Mouse (Mus musculus) midbrain, postnatal 0 days (tissue): ENCODE results near the gene Abcg5. TPM values are rescaled to one million over a fixed set of nuclear protein-coding genes. Genes with fewer than 3 reads are reported as not detected.

Experiments used
- ATAC-seq: fragments of 200-750 bp; cut with Nextera tagmentation; 2 replicates; pipeline ENCODE4 v1.8.0; 2017; ENCODE audit warnings: moderate number of reproducible peaks, mild to moderate bottlenecking, moderate TSS enrichment, moderate library complexity; ENCODE audit not compliant: low FRiP score
- DNase-seq: peaks from one replicate; pipeline ENCODE4 v3.0.0-alpha.2; 2015; ENCODE audit warnings: low spot score
- H3K27ac ChIP-seq: fragments of 300-500 bp; sonication (generic); 2 replicates; pipeline ENCODE4 v1.5.1; 2014; ENCODE audit warnings: low read depth, mild to moderate bottlenecking, low read length, mixed read lengths
- H3K27me3 ChIP-seq: fragments of 300-500 bp; sonication (generic); 2 replicates; pipeline ENCODE4 v1.6.1; 2014; ENCODE audit warnings: low read length, control low read depth, mixed read lengths; ENCODE audit not compliant: insufficient read depth
- H3K36me3 ChIP-seq: fragments of 300-500 bp; sonication (generic); 2 replicates; pipeline ENCODE4 v1.6.1; 2014; ENCODE audit warnings: low read length, control low read depth, mixed read lengths; ENCODE audit not compliant: insufficient read depth
- H3K4me1 ChIP-seq: fragments of 300-500 bp; sonication (generic); 2 replicates; pipeline ENCODE4 v1.6.1; 2014; ENCODE audit warnings: mild to moderate bottlenecking, control low read depth, antibody characterized with exemption, low read length, mixed read lengths; ENCODE audit not compliant: insufficient read depth
- H3K4me2 ChIP-seq: fragments of 300-500 bp; sonication (generic); 2 replicates; pipeline ENCODE4 v1.6.1; 2014; ENCODE audit warnings: low read depth, mild to moderate bottlenecking, low read length, mixed read lengths; ENCODE audit not compliant: poor library complexity, severe bottlenecking
- H3K4me3 ChIP-seq: fragments of 300-500 bp; sonication (generic); 2 replicates; pipeline ENCODE4 v1.5.1; 2014; ENCODE audit warnings: low read depth, mild to moderate bottlenecking, low read length, moderate library complexity
- H3K9ac ChIP-seq: fragments of 300-500 bp; sonication (generic); replicated peaks from 2 replicates; pipeline ENCODE4 v1.6.1; 2014; ENCODE audit warnings: mild to moderate bottlenecking, low read length, moderate library complexity, mixed read lengths; ENCODE audit not compliant: poor library complexity, severe bottlenecking
- H3K9me3 ChIP-seq: fragments of 300-500 bp; sonication (generic); 2 replicates; pipeline ENCODE4 v1.6.1; 2016; ENCODE audit warnings: low read length, control low read depth
- CTCF ChIP-seq: IDR thresholded peaks from 2 replicates; pipeline ENCODE4 v1.5.1; 2016; ENCODE audit warnings: antibody characterized with exemption, mild to moderate bottlenecking
- WGBS: fragments of 180-500 bp; shearing (Covaris S2); extraction: QIAGEN DNeasy Blood & Tissue Kit; methylation state at CpG from one replicate; pipeline ENCODE4 v1.1.7; 2014; 5-methylcytosine and 5-hydroxymethylcytosine counted together
- polyA plus RNA-seq: library from polyadenylated mRNA; unstranded; fragments of >200 nt; fragmentation: Nextera tagmentation; extraction: Ambion mirVana; gene quantifications from 2 replicates; pipeline ENCODE4 v1.2.1, GENCODE M21; 2015
- total RNA-seq: library from RNA; depleted of rRNA; stranded (reverse); fragments of >200 nt; gene quantifications from 2 replicates; pipeline ENCODE4 v1.2.3, GENCODE M21; 2014

Gene Abcg5
- total and polyA plus RNA-seq, 2 experiments from 2014 or later = 1.3 to 2.9 TPM

DNA sequence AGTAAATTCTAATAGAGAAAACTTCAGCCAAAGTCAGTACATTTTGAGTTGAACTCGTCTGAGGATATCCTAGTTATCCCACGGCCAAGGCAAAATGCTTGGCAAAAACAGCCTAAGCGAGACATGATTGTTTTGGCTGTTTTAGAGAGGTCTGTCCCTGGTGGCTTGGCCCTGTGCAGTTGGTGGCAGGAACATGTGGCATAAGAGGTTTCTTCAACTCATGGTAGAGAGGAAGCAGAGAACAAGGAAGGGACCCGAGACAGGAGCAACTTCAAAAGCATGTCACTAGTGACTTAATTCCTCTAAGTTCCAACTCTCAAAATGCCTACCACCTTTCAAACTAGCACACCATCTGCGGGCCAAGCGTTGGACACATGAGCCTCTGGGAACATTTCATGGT, 62.2 kb downstream of the Abcg5 start:
- no peak overlapping the region for H3K27ac ChIP-seq
- H3K36me3 ChIP-seq = no peaks in the 10 kb centered on the region
- WGBS = 87% methylated on average over 6 of the region's 6 CpGs
- DNase-seq (no peak), ATAC-seq (no peak)
- no peak overlapping the region for H3K4me3 ChIP-seq
- no peaks in the 10 kb centered on the region for H3K27me3 ChIP-seq
- TF ChIP-seq CTCF = no peak
- H3K4me1 ChIP-seq = no peaks in the 10 kb centered on the region
- no peaks in the 10 kb centered on the region for H3K9me3 ChIP-seq
- H3K9ac ChIP-seq = no peak overlapping the region
- no peak overlapping the region for H3K4me2 ChIP-seq

DNA sequence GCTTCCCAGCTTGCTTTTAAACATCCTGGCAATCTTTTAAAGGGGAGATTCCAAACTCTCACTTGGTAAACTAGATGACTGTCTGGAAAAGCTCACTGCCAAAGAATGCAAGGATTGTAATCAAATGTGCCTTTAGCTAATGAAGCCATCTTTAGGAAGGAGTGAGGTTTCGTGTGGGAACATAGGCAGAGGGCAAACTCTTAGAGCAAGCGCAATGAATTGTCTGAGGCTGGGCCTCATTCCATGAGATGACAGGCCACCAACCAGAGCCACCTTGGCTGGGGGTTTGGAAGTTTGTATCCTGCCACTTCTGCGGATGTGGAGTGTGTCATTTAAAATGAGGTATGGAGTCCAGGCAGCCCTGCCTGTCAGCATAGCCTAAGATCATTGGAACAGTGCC, 62.7 kb downstream of the Abcg5 start:
- no peaks in the 10 kb centered on the region for H3K36me3 ChIP-seq
- H3K9ac ChIP-seq = no peak overlapping the region
- no peak overlapping the region for H3K4me2 ChIP-seq
- H3K27ac ChIP-seq = no peak overlapping the region
- DNase-seq (no peak), ATAC-seq (no peak)
- H3K9me3 ChIP-seq = no peaks in the 10 kb centered on the region
- TF ChIP-seq CTCF = no peak
- no peak overlapping the region for H3K4me3 ChIP-seq
- no peaks in the 10 kb centered on the region for H3K4me1 ChIP-seq
- WGBS = 73% methylated on average over 3 of the region's 3 CpGs
- no peaks in the 10 kb centered on the region for H3K27me3 ChIP-seq

DNA sequence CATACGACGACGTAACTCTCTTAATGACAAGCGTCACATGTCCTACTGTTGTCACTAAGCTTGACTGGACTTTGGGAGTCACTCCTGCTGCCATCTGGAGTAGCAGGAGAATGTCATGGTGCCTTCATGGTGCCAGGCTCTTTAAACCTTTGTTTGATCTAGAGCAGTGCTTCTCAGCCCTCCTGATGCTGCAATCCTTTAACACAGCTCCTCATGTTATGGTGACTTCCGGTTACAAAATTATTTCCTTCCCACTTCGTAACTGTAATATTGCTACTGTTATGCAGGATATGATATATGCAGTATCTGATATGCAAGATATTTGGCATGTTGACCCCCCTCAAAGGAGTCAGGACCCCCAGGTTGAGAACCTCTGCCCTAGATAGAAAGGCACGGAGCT, 63.7 kb downstream of the Abcg5 start:
- H3K27ac ChIP-seq = no peak overlapping the region
- H3K4me3 ChIP-seq = no peak overlapping the region
- ATAC-seq = no peak
- H3K36me3 ChIP-seq = no peaks in the 10 kb centered on the region
- no peaks in the 10 kb centered on the region for H3K9me3 ChIP-seq
- 89% methylated on average over 7 of the region's 7 CpGs for WGBS
- no peaks in the 10 kb centered on the region for H3K4me1 ChIP-seq
- DNase-seq = no peak
- H3K4me2 ChIP-seq = no peak overlapping the region
- no peak for TF ChIP-seq CTCF
- H3K9ac ChIP-seq = no peak overlapping the region
- no peaks in the 10 kb centered on the region for H3K27me3 ChIP-seq

DNA sequence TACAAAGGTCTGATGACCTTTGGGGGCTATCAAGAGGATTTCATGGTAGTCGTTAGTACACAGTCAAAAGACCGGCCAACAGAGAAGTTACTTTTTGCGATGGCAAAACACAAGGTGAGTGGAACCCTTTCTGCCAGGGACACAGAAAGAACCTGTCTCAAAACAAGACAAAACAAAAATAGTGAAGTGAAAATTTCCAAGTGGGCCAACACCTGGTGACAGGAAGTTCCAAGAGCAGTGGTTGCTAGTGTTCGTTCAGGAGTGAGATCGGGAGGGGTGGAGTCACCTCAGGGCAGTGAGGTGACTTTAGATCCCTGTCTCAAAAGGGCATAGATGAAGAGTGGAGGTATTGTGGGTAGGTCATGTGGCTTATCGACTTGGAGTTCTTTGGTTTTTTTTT, 64.9 kb downstream of the Abcg5 start:
- Histone ChIP-seq H3K4me3 (no peak overlapping the region), H3K4me1 (no peaks in the 10 kb centered on the region), H3K27me3 (no peaks in the 10 kb centered on the region), H3K36me3 (no peaks in the 10 kb centered on the region), H3K4me2 (no peak overlapping the region), H3K9me3 (no peaks in the 10 kb centered on the region), H3K27ac (no peak overlapping the region), H3K9ac (no peak overlapping the region)
- ATAC-seq (no peak), DNase-seq (no peak)
- 89% methylated on average over 6 of the region's 6 CpGs for WGBS
- TF ChIP-seq CTCF = no peak

DNA sequence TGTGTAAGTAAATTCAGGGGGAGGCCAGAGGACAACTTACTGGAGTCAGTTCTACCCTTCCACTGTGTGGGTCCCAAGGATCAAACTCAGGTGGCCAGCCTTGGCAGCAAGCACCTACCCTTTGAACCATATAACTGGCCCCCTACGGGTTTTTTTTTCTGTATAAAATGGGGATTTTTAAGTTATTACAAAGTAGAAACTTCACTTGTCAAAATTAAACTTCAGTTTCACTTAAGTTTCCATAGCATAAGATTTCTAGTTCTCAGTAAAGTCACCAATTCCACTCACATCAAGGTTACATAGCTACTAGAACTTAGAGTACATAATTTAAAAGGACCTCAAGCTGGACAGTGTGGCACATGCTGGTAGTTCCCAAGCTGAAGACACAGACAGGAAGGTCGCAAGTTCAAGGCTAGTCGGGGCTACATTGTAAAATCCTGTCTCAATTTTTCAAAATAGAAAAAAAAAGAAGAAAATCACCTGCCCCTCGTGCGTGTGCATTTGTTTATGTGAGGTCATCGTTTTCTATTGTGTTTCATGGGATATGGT, 66.2 kb downstream of the Abcg5 start:
- Histone ChIP-seq H3K4me2 (no peak overlapping the region), H3K27me3 (no peaks in the 10 kb centered on the region), H3K9ac (no peak overlapping the region), H3K4me1 (no peaks in the 10 kb centered on the region), H3K27ac (no peak overlapping the region), H3K36me3 (no peaks in the 10 kb centered on the region; the same call in 1 of the 2 replicates), H3K4me3 (no peak overlapping the region), H3K9me3 (no peaks in the 10 kb centered on the region)
- no peak for ATAC-seq
- TF ChIP-seq CTCF = no peak
- WGBS = 89% methylated on average over 6 of the region's 6 CpGs
- no peak for DNase-seq

DNA sequence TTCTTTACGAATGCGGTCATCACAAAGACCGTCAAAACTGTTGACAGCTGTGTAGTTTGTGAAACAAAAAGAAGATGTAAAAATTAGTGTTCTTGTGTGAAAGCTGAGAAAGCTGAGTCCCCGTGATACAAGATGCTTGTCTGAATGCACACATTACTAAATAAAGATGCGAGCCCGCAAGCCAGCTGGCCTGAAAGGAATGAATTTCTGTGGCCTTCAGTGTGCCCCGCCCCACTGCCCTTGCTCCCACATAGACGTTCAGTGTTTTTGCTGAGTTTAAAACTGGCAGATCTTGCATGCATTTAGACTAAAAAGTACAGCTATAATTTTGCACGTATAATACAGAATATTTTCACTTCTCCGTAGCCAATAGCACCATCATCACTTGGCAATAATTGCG, 67.0 kb downstream of the Abcg5 start:
- Histone ChIP-seq H3K9ac (no peak overlapping the region), H3K4me1 (no peaks in the 10 kb centered on the region), H3K27ac (no peak overlapping the region), H3K9me3 (no peaks in the 10 kb centered on the region), H3K4me2 (no peak overlapping the region), H3K27me3 (no peaks in the 10 kb centered on the region), H3K4me3 (no peak overlapping the region), H3K36me3 (no peaks in the 10 kb centered on the region; the same call in 1 of the 2 replicates)
- WGBS = 83% methylated on average over 11 of the region's 11 CpGs
- TF ChIP-seq CTCF = no peak
- ATAC-seq = no peak
- DNase-seq = no peak
